In genomic region chr1:187356169-187356568, GRCm38 (mm10) we compare ENCODE assay signal across 13 mouse cellular contexts.
DNase-seq lines count a peak whose midpoint lies in the region; ATAC-seq and TF ChIP-seq lines count a peak whose summit lies in the region.
"Had no signal": no experiment of that assay in that cellular context is flagged by ENCODE, and none has a peak within 500 bp of the region (broad histone marks: within the 10 kb centered on the region; RNA-seq: fewer than 3 reads in every experiment).

No protein-coding gene starts in this region.

- TF ChIP-seq CTCF in hindbrain, postnatal 0 days (IDR thresholded peaks at IDR 0.05; ENCODE audit: low read depth): no peak

- ATAC-seq in forebrain, embryonic 15.5 days (replicated peaks): no peak
- peak; percentile 32; the same call in 1 of the 2 replicates for ATAC-seq in hindbrain, postnatal 0 days
- ATAC-seq in midbrain, embryonic 16.5 days: no peak
- ATAC-seq: Patski had no signal

- 33% methylated on average over 15 of the region's 15 CpGs for WGBS in forebrain, embryonic 15.5 days
- 50% methylated on average over 15 of the region's 15 CpGs for WGBS in hindbrain, postnatal 0 days
- 44% methylated on average over 15 of the region's 15 CpGs for WGBS in midbrain, embryonic 16.5 days

- no peaks in the 10 kb centered on the region for H3K27me3 ChIP-seq in forebrain, embryonic 15.5 days
- no peaks in the 10 kb centered on the region for H3K27me3 ChIP-seq in hindbrain, postnatal 0 days (ENCODE audit: insufficient read depth, low read length)
- no peaks in the 10 kb centered on the region for H3K27me3 ChIP-seq in midbrain, embryonic 16.5 days (ENCODE audit: control insufficient read depth, insufficient read depth, low read depth, low read length)
- H3K27me3 ChIP-seq: limb, embryonic 12.5 days; Patski had no signal

- no peak overlapping the region for H3K9ac ChIP-seq in forebrain, embryonic 15.5 days (replicated peaks)
- no peak overlapping the region for H3K9ac ChIP-seq in hindbrain, postnatal 0 days (replicated peaks; ENCODE audit: low read length)
- H3K9ac ChIP-seq in midbrain, embryonic 16.5 days (ENCODE audit: low read depth, low read length): no peak overlapping the region
- H3K9ac ChIP-seq: limb, embryonic 12.5 days had no signal

- DNase-seq in kidney, postnatal 10 days: peak; percentile 49
- no peak for DNase-seq in kidney, postnatal 36 days
- peak; percentile 30 for DNase-seq in hindbrain, postnatal 0 days (ENCODE audit: low spot score)
- DNase-seq in thymus, postnatal 0 days (ENCODE audit: low spot score): no peak
- DNase-seq in MN1 (ENCODE audit: low spot score): no peak
- DNase-seq in spleen, postnatal 10 days (ENCODE audit: low spot score in 2 of 2): no peak
- DNase-seq: adrenal gland, adult 2 months; kidney, adult 2 months; right cerebral cortex, postnatal 14 days had no signal

- H3K36me3 ChIP-seq in forebrain, embryonic 15.5 days: no peaks in the 10 kb centered on the region
- H3K36me3 ChIP-seq in hindbrain, postnatal 0 days (ENCODE audit: insufficient read depth, low read length): no peaks in the 10 kb centered on the region
- H3K36me3 ChIP-seq in midbrain, embryonic 16.5 days (ENCODE audit: control insufficient read depth, insufficient read depth, low read length): no peaks in the 10 kb centered on the region
- H3K36me3 ChIP-seq: limb, embryonic 12.5 days had no signal

- no peaks in the 10 kb centered on the region for H3K9me3 ChIP-seq in forebrain, embryonic 15.5 days
- no peaks in the 10 kb centered on the region for H3K9me3 ChIP-seq in hindbrain, postnatal 0 days (ENCODE audit: low read length)
- H3K9me3 ChIP-seq in midbrain, embryonic 16.5 days (replicated peaks; ENCODE audit: control insufficient read depth, low read length, poor library complexity, severe bottlenecking): no peaks in the 10 kb centered on the region
- H3K9me3 ChIP-seq: limb, embryonic 12.5 days had no signal

- H3K4me2 ChIP-seq in forebrain, embryonic 15.5 days (replicated peaks): no peak overlapping the region
- no peak overlapping the region for H3K4me2 ChIP-seq in hindbrain, postnatal 0 days (ENCODE audit: low read depth, low read length)
- 0 out of 2 replicates have a peak overlapping the region, but pooled peaks have one; percentile 9 for H3K4me2 ChIP-seq in midbrain, embryonic 16.5 days (ENCODE audit: low read length)
- H3K4me2 ChIP-seq: limb, embryonic 12.5 days had no signal

- H3K4me1 ChIP-seq in forebrain, embryonic 15.5 days: peaks cover 6% of the 10 kb centered on the region
- 0 out of 2 replicates have a peak, but pooled peaks cover 5% of the 10 kb centered on the region for H3K4me1 ChIP-seq in hindbrain, postnatal 0 days (ENCODE audit: insufficient read depth, low read length)
- H3K4me1 ChIP-seq in midbrain, embryonic 16.5 days (ENCODE audit: control insufficient read depth, insufficient read depth, low read length): peaks cover 6% of the 10 kb centered on the region; the same call in 1 of the 2 replicates
- H3K4me1 ChIP-seq: limb, embryonic 12.5 days had no signal

- peak overlapping the region; percentile 52; the same call in 1 of the 2 replicates for H3K27ac ChIP-seq in forebrain, embryonic 15.5 days (replicated peaks)
- no peak overlapping the region for H3K27ac ChIP-seq in hindbrain, postnatal 0 days
- peak overlapping the region; percentile 42; the same call in 1 of the 2 replicates for H3K27ac ChIP-seq in midbrain, embryonic 16.5 days (ENCODE audit: low read length)
- H3K27ac ChIP-seq: limb, embryonic 12.5 days had no signal

- H3K4me3 ChIP-seq in forebrain, embryonic 15.5 days: no peak overlapping the region
- no peak overlapping the region for H3K4me3 ChIP-seq in hindbrain, postnatal 0 days (ENCODE audit: low read length)
- no peak overlapping the region for H3K4me3 ChIP-seq in midbrain, embryonic 16.5 days (ENCODE audit: low read depth, low read length)
- H3K4me3 ChIP-seq: limb, embryonic 12.5 days had no signal

Comparison
In these comparisons a context has a peak if more than half of its experiments do, and no peak if none do; other contexts are left out.
1. DNase-seq: peak in kidney, postnatal 10 days (single experiment) and hindbrain, postnatal 0 days (single experiment); none in kidney, postnatal 36 days (0 of 2), thymus, postnatal 0 days (single experiment), MN1 (single experiment) and spleen, postnatal 10 days (0 of 2).